Mouse (Mus musculus) bone marrow, adult 2 months (tissue): ENCODE measurements around the gene Ttc3. TPM values are rescaled to one million over a fixed set of nuclear protein-coding genes. Genes with fewer than 3 reads are reported as not detected.
A peak's percentile ranks its signal among the peaks of the same experiment; 100 is the strongest.
"Not testable (repeated sequence)": the region's sequence is repeated elsewhere in the genome, so short reads cannot be mapped to it uniquely, and the experiment has no call there.

Source experiments
- H3K27ac ChIP-seq: fragments of 200-500 bp; 2 replicates; pipeline ENCODE4 v1.5.1; 2012; ENCODE audit warnings: low read depth, mild to moderate bottlenecking, control low read depth, inconsistent platforms, low read length; ENCODE audit not compliant: control insufficient read depth, poor library complexity, insufficient read depth
- H3K4me1 ChIP-seq: fragments of 200-500 bp; 2 replicates; pipeline ENCODE4 v1.6.1; 2011; ENCODE audit warnings: low read length; ENCODE audit not compliant: control insufficient read depth, insufficient read depth
- H3K4me3 ChIP-seq: fragments of 200-500 bp; replicated peaks from 2 replicates; pipeline ENCODE3; 2011; ENCODE audit warnings: mild to moderate bottlenecking, low read depth, low read length, control low read depth; ENCODE audit not compliant: control insufficient read depth
- CTCF ChIP-seq: fragments of 200-500 bp; IDR thresholded peaks from 2 replicates; pipeline ENCODE4 v1.5.1; 2011; ENCODE audit warnings: low read length, control low read depth; ENCODE audit not compliant: control insufficient read depth, insufficient read depth
- POLR2A ChIP-seq: fragments of 200-500 bp; IDR thresholded peaks from 2 replicates; pipeline ENCODE4 v1.6.1; 2011; ENCODE audit warnings: low read depth, mild to moderate bottlenecking, control low read depth, low read length, borderline replicate concordance; ENCODE audit not compliant: control insufficient read depth
- WGBS: fragments of 180-500 bp; shearing (Covaris S2); methylation state at CpG from one replicate; pipeline ENCODE4 v1.1.7; 2018; 5-methylcytosine and 5-hydroxymethylcytosine counted together
- polyA plus RNA-seq: library from polyadenylated mRNA; stranded (reverse); fragments of >200 nt; gene quantifications from 2 replicates; pipeline ENCODE4 v1.2.4, GENCODE M21; 2011; ENCODE audit warnings: low replicate concordance; ENCODE audit not compliant: missing spikeins, insufficient read depth, insufficient read length

Ttc3 gene
- polyA plus RNA-seq, 1 experiment: 18.6 TPM

DNA sequence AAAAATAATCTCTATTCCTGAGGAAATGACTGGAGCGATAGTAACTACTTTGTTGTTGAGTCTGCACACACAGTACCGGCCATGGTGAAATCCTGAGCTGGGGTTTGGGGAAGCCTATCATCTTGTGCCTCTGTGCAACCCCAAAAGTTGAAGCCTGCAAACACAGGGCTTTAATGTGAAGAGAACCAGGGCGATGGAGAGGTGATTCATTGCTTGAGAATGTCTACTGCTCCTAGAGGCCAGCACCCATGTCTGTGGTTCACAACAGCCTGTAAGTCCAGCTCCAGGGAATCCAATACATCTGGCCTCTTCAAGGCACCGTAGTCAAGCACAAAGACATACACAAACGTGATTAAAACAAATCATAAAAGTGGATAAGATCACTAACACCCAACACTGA is 116.9 kb downstream of the Ttc3 start:
- WGBS: 52% methylated on average over 5 of the region's 5 CpGs
- H3K27ac ChIP-seq: no peak overlapping the region
- H3K4me3 ChIP-seq: no peak overlapping the region
- TF ChIP-seq POLR2A: no peak
- TF ChIP-seq CTCF: no peak
- H3K4me1 ChIP-seq: no peaks in the 10 kb centered on the region

DNA sequence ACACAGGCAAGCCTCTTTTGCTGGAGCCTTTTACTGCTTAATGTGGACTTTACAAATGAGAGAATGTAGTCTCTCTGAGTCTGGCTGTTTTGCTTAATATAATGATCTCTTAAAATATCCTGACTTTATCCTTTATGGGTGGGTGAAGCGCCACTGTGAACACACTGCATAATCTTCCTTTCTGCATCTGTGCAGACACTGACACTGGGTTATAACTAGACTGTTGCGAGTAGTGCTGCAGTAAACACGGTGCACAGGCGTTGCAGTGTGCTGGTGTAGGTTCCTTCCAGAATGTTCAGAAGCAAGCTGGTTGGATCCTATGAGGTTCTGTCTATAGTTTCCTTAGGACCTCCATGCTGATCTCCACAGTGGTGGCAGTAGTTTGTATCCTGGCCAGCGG is 118.9 kb downstream of the Ttc3 start:
- Histone ChIP-seq H3K4me3 (no peak overlapping the region), H3K4me1 (no peaks in the 10 kb centered on the region), H3K27ac (no peak overlapping the region)
- 87% methylated on average over 5 of the region's 5 CpGs for WGBS
- TF ChIP-seq CTCF: no peak
- no peak for TF ChIP-seq POLR2A

DNA sequence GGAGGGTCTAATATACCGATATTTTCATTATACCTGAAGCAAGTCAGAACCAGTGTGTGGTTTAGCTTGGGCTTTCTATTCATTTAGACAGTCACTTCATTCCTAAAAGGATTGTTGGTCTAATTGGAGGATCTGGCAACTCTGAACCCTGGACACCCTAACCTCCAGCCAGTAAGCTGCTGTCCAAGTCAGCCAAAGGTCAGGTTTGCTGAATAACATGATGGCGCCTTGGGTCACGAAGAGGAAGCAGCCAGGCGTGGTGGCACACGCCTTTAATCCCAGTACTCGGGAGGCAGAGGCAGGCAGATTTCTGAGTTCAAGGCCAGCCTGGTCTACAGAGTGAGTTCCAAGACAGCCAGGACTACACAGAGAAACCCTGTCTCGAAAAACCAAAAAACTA is 126.8 kb downstream of the Ttc3 start:
- 88% methylated on average over 7 of the region's 7 CpGs for WGBS
- H3K27ac ChIP-seq, H3K4me1 ChIP-seq, H3K4me3 ChIP-seq: not testable (repeated sequence)

DNA sequence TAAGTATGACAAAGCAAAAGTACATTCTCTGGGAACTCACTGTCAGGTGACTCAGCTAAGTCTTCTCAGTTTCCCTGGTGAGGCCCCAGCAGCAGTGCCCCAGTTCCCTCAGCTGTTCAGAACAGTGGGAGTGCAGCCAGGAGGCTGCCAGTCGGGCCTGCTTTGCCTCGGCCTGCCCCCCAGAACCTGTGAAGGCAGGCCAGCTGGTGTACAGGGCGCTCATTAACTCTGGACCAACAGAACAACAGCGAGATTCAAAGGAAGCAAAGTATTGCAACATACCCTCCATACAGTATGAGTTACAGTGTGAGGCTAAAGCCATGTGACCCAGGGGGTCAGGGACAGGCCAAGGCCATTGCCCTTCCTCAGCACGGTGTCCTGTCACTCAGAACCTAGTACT is 127.5 kb downstream of the Ttc3 start:
- 21% methylated on average over 5 of the region's 5 CpGs for WGBS
- H3K27ac ChIP-seq: peak overlapping the region; percentile 29; the same call in 1 of the 2 replicates
- H3K4me1 ChIP-seq: no peaks in the 10 kb centered on the region; the same call in 1 of the 2 replicates
- no peak overlapping the region for H3K4me3 ChIP-seq
- TF ChIP-seq CTCF: no peak
- no peak for TF ChIP-seq POLR2A

DNA sequence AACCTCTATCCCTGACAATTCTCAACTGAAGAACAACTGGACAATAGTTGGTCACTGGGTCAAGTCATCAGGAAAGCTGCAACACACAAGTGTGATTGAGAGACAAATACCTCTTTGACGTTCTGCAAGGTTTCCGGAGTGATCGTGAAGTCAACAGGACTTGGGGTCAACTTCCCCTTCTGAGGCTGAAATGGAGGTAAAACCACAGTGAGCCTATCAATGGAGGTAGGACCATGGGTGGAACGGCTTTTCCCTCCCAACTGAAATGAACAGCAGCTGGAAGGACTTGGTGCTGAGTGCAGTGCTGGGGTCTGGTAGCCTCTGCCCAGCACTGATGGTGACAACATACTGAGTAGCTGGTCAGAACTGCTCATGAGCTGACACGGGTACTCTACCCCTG is 133.8 kb downstream of the Ttc3 start:
- Histone ChIP-seq H3K4me1 (peaks cover 6% of the 10 kb centered on the region; the same call in 1 of the 2 replicates), H3K27ac (peak overlapping the region; percentile 44; the same call in 1 of the 2 replicates), H3K4me3 (no peak overlapping the region)
- 12% methylated on average over 5 of the region's 5 CpGs for WGBS
- no peak for TF ChIP-seq CTCF
- TF ChIP-seq POLR2A: no peak

DNA sequence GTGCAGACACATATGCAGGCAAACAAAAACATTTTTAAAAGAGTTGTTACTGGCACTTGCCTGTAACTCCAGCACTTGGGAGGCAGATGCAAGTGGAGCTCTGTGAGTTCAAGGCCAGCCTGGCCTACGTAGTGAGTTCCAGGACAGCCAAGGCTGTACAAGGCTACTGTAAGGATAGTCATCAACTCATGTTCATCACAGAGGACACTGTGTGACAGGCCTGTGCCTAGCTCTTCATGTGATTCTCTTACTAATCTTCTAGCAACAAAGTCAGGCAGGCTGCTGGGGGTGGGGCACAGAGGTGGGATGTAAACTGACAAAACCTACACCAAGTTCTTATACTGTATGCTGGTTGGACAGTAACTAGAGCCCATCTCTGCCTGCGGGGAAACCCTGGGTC is 136.7 kb downstream of the Ttc3 start:
- peaks cover 6% of the 10 kb centered on the region; the same call in 1 of the 2 replicates for H3K4me1 ChIP-seq
- no peak overlapping the region for H3K4me3 ChIP-seq
- no peak for TF ChIP-seq CTCF
- TF ChIP-seq POLR2A: no peak
- WGBS: 89% methylated on average over 2 of the region's 2 CpGs
- no peak overlapping the region for H3K27ac ChIP-seq

DNA sequence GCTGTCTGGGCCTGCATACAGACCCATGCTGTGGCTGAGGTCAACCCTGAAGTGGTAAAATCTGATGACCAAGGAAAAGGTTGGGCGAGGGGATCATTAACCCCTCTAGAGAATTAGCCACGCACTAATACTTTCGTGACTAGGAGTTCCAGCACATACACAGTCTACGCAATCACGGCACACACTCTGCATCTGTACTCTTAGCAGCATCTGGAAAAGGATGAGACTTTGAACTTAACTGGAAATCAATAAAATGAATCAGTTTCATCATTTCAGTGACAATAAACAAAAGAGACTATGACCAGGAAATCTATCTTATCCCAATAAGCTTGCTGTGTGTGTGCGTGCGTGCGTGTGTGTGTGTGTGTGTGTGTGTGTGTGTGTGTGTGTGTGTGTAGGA is 138.4 kb downstream of the Ttc3 start:
- WGBS: 86% methylated on average over 8 of the region's 8 CpGs
- TF ChIP-seq CTCF: no peak
- TF ChIP-seq POLR2A: no peak
- no peak overlapping the region for H3K27ac ChIP-seq
- H3K4me3 ChIP-seq: no peak overlapping the region
- peaks cover 4% of the 10 kb centered on the region; the same call in 1 of the 2 replicates for H3K4me1 ChIP-seq

DNA sequence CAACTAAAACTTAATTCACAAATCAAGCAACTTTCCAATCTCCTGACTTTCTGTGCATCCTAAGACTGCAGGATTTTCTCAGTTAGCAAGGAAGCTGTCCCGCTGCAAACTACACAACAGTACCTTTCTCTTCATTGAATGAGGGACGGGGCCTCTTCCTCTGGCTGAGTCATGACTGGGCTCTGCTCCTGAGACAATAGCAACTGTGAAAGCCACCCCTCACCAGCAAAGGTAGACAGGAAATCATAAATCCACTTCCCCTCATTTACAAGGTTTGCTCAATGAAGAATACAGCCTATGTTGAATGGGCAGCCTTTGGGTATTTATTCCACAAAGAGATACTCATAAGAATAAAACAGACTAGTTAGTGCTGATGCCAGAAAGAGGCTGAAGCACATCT is 139.6 kb downstream of the Ttc3 start:
- no peak for TF ChIP-seq POLR2A
- TF ChIP-seq CTCF: no peak
- Histone ChIP-seq H3K4me3 (no peak overlapping the region), H3K27ac (no peak overlapping the region), H3K4me1 (no peaks in the 10 kb centered on the region)
- 63% methylated on average over 2 of the region's 2 CpGs for WGBS

DNA sequence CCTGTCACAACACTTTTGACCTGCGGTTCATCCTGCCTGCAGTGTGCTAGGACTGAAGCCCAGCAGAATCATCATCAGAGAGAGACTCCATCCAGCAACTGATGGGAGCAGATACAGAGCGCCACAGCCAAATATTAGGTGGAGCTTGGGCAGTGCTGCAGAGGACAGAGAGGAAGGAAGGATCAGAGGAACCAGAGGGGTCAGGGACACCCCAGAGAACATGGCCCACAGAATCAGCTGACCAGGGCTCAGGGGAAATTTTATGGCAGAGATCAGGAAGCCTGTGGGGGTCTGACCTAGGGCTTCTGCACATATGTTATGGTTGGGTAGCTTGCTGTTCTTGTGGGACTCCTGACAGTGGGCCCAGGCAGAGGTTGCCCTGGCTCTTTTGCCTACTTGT is 147.2 kb downstream of the Ttc3 start:
- WGBS: 53% methylated on average over 2 of the region's 2 CpGs
- TF ChIP-seq POLR2A (no peak), CTCF (no peak)
- H3K4me3 ChIP-seq: no peak overlapping the region
- H3K4me1 ChIP-seq: peaks cover 10% of the 10 kb centered on the region
- H3K27ac ChIP-seq: no peak overlapping the region

Other genes with a start within 250 kb of the Ttc3 start
- gene Hlcs, start 57.0 kb upstream of the Ttc3 start, polyA plus RNA-seq: 7.0 and 7.5 TPM in 2 replicates
- gene Ripply3, start 42.2 kb upstream of the Ttc3 start, polyA plus RNA-seq: 0.84 and 3.6 TPM in 2 replicates
- gene Pigp, start 1.2 kb downstream of the Ttc3 start, polyA plus RNA-seq: 11.1 and 13.0 TPM in 2 replicates
- gene Vps26c, start 156.2 kb downstream of the Ttc3 start, polyA plus RNA-seq: 11.4 and 11.6 TPM in 2 replicates
- 15.7 and 21.2 TPM in 2 replicates for gene Dyrk1a, start 199.4 kb downstream of the Ttc3 start, polyA plus RNA-seq